Mouse (Mus musculus) cerebellum, adult 2 months (tissue): ENCODE results near the gene Zfhx3.

Source experiments
- CTCF ChIP-seq: fragments of 200-500 bp; IDR thresholded peaks from 2 replicates; pipeline ENCODE4 v1.5.1; 2011; ENCODE audit warnings: low read depth, mild to moderate bottlenecking, control low read depth, low read length, moderate library complexity, borderline replicate concordance; ENCODE audit not compliant: insufficient read depth
- POLR2A ChIP-seq: fragments of 200-500 bp; IDR thresholded peaks from 2 replicates; pipeline ENCODE4 v1.6.1; 2011; ENCODE audit warnings: low read length, control low read depth, borderline replicate concordance; ENCODE audit not compliant: insufficient read depth

DNA sequence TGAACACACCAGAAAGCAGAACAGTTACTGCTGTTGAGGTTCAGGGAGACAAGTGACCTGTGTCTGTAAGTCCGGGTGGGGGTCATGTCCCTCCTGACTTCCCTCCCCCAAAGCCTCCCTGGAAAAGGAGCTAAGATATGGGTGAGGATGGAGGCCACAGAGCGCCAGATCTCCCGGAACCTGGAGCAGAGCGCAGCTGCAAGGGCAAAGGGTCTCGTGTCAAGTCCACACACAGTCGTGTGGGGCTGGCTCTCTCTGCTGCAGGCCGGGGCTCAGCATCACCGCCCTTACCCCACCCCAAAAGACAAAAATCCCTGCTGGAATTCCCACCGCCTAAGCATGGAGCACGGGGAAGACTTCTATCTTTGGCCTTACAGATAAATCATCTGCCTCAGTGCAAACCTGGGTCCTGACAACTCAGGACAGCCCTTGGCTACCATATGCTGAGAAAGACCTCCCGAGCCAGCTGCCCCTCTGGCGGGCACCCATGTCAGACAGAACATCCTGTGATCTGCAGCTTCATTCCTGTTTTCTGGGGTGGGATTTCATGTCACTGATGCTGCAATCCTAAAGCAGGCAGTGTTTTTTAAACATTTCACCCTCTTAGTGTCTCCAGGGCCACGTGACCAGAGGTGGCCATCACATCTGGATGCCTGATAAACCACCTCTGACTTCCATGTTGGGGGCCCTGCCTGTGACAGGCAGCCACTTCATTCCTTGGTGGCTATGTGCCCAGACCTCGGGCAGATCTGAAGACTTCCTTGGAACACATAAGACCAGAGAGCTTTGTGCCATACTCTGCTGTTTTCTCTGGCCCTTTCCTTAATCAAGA, 926.0 kb downstream of the Zfhx3 start:
- TF ChIP-seq CTCF (no peak), POLR2A (no peak)
